Mouse (Mus musculus) midbrain, embryonic 15.5 days (tissue): ENCODE results near the gene 1700034J05Rik. TPM values are rescaled to one million over a fixed set of nuclear protein-coding genes. Genes with fewer than 3 reads are reported as not detected.

ENCODE experiments used
- ATAC-seq: fragments of 200-750 bp; cut with Nextera tagmentation; replicated peaks from 2 replicates; pipeline ENCODE4 v1.8.0; 2017; ENCODE audit warnings: moderate TSS enrichment
- H3K27ac ChIP-seq: fragments of 300-500 bp; sonication (generic); 2 replicates; pipeline ENCODE4 v1.5.1; 2015; ENCODE audit warnings: mild to moderate bottlenecking, inconsistent platforms
- H3K27me3 ChIP-seq: fragments of 300-500 bp; sonication (generic); replicated peaks from 2 replicates; pipeline ENCODE4 v1.6.1; 2015; ENCODE audit warnings: inconsistent platforms
- H3K36me3 ChIP-seq: fragments of 300-500 bp; sonication (generic); replicated peaks from 2 replicates; pipeline ENCODE4 v1.6.1; 2015; ENCODE audit warnings: inconsistent platforms
- H3K4me1 ChIP-seq: fragments of 300-500 bp; sonication (generic); 2 replicates; pipeline ENCODE4 v1.6.1; 2015; ENCODE audit warnings: inconsistent platforms
- H3K4me2 ChIP-seq: fragments of 300-500 bp; sonication (generic); 2 replicates; pipeline ENCODE4 v1.6.1; 2015; ENCODE audit warnings: inconsistent platforms, mild to moderate bottlenecking, moderate library complexity
- H3K4me3 ChIP-seq: fragments of 300-500 bp; sonication (generic); 2 replicates; pipeline ENCODE4 v1.5.1; 2015; ENCODE audit warnings: mild to moderate bottlenecking, inconsistent platforms
- H3K9ac ChIP-seq: fragments of 300-500 bp; sonication (generic); 2 replicates; pipeline ENCODE4 v1.6.1; 2015; ENCODE audit warnings: mild to moderate bottlenecking, inconsistent platforms
- H3K9me3 ChIP-seq: fragments of 300-500 bp; sonication (generic); 2 replicates; pipeline ENCODE4 v1.6.1; 2016; ENCODE audit warnings: inconsistent platforms
- WGBS: fragments of 180-500 bp; shearing (Covaris S2); methylation state at CpG from one replicate; pipeline ENCODE4 v1.1.7; 2015; ENCODE audit warnings: mixed read lengths; 5-methylcytosine and 5-hydroxymethylcytosine counted together
- polyA plus RNA-seq: library from polyadenylated mRNA; unstranded; fragments of >200 nt; fragmentation: Nextera tagmentation; extraction: Ambion mirVana; gene quantifications from 2 replicates; pipeline ENCODE4 v1.2.1, GENCODE M21; 2015

The 1700034J05Rik gene
- polyA plus RNA-seq, 1 experiment from 2014 or later, result not detected

- no peak for ATAC-seq
- Histone ChIP-seq H3K36me3 (no peaks in the 10 kb centered on the region), H3K4me1 (no peaks in the 10 kb centered on the region), H3K4me2 (no peak overlapping the region), H3K27ac (no peak overlapping the region), H3K27me3 (no peaks in the 10 kb centered on the region), H3K4me3 (no peak overlapping the region), H3K9me3 (no peaks in the 10 kb centered on the region), H3K9ac (no peak overlapping the region)
- 90% methylated on average over 7 of the region's 7 CpGs for WGBS
Measured at GRCm38 (mm10) chr6:146941505-146942275, 12.5 kb downstream of the 1700034J05Rik start.

- Histone ChIP-seq H3K9ac (no peak overlapping the region), H3K36me3 (no peaks in the 10 kb centered on the region), H3K27me3 (no peaks in the 10 kb centered on the region), H3K9me3 (no peaks in the 10 kb centered on the region), H3K27ac (no peak overlapping the region), H3K4me2 (no peak overlapping the region), H3K4me1 (no peaks in the 10 kb centered on the region), H3K4me3 (no peak overlapping the region)
- ATAC-seq, result no peak
- WGBS, result 92% methylated on average over 8 of the region's 8 CpGs
Measured at GRCm38 (mm10) chr6:146939026-146939425, 15.2 kb downstream of the 1700034J05Rik start.

- 84% methylated on average over 6 of the region's 6 CpGs for WGBS
- Histone ChIP-seq H3K4me2 (no peak overlapping the region), H3K4me1 (no peaks in the 10 kb centered on the region), H3K27me3 (no peaks in the 10 kb centered on the region), H3K27ac (no peak overlapping the region), H3K9ac (no peak overlapping the region), H3K36me3 (no peaks in the 10 kb centered on the region), H3K4me3 (no peak overlapping the region), H3K9me3 (no peaks in the 10 kb centered on the region)
- ATAC-seq, result no peak
Measured at GRCm38 (mm10) chr6:146935957-146936356, 18.3 kb downstream of the 1700034J05Rik start.

- Histone ChIP-seq H3K9ac (no peak overlapping the region), H3K9me3 (no peaks in the 10 kb centered on the region), H3K27me3 (no peaks in the 10 kb centered on the region), H3K27ac (no peak overlapping the region), H3K4me2 (no peak overlapping the region), H3K4me1 (no peaks in the 10 kb centered on the region), H3K36me3 (no peaks in the 10 kb centered on the region), H3K4me3 (no peak overlapping the region)
- ATAC-seq, result no peak
- 78% methylated on average over 6 of the region's 6 CpGs for WGBS
Measured at GRCm38 (mm10) chr6:146933123-146933522, 21.1 kb downstream of the 1700034J05Rik start.

GRCm38 (mm10) chr6:146929031-146929430 is 25.2 kb downstream of the 1700034J05Rik start:
- Histone ChIP-seq H3K9ac (no peak overlapping the region), H3K9me3 (no peaks in the 10 kb centered on the region), H3K36me3 (no peaks in the 10 kb centered on the region), H3K4me3 (no peak overlapping the region), H3K27me3 (no peaks in the 10 kb centered on the region), H3K4me1 (no peaks in the 10 kb centered on the region), H3K4me2 (no peak overlapping the region), H3K27ac (no peak overlapping the region)
- no peak for ATAC-seq
- 57% methylated on average over 2 of the region's 2 CpGs for WGBS

- Histone ChIP-seq H3K4me2 (no peak overlapping the region), H3K4me1 (no peaks in the 10 kb centered on the region), H3K36me3 (no peaks in the 10 kb centered on the region), H3K9ac (no peak overlapping the region), H3K9me3 (no peaks in the 10 kb centered on the region), H3K27me3 (no peaks in the 10 kb centered on the region), H3K4me3 (no peak overlapping the region), H3K27ac (no peak overlapping the region)
- ATAC-seq, result no peak
- 51% methylated on average over 3 of the region's 3 CpGs for WGBS
Measured at GRCm38 (mm10) chr6:146928108-146928507, 26.1 kb downstream of the 1700034J05Rik start.

- no peak overlapping the region for H3K4me3 ChIP-seq
- H3K27me3 ChIP-seq, result no peaks in the 10 kb centered on the region
- no peaks in the 10 kb centered on the region for H3K36me3 ChIP-seq
- H3K9ac ChIP-seq, result no peak overlapping the region
- ATAC-seq, result no peak
- 83% methylated on average over 5 of the region's 5 CpGs for WGBS
- no peak overlapping the region for H3K4me2 ChIP-seq
- no peaks in the 10 kb centered on the region for H3K4me1 ChIP-seq
- no peaks in the 10 kb centered on the region for H3K9me3 ChIP-seq
- H3K27ac ChIP-seq, result no peak overlapping the region
Measured at GRCm38 (mm10) chr6:146926415-146926980, 27.7 kb downstream of the 1700034J05Rik start.

GRCm38 (mm10) chr6:146918341-146918740 is 35.9 kb downstream of the 1700034J05Rik start:
- no peak for ATAC-seq
- H3K9me3 ChIP-seq, result no peaks in the 10 kb centered on the region
- H3K36me3 ChIP-seq, result no peaks in the 10 kb centered on the region
- no peaks in the 10 kb centered on the region for H3K27me3 ChIP-seq
- H3K27ac ChIP-seq, result no peak overlapping the region
- no peak overlapping the region for H3K4me2 ChIP-seq
- no peaks in the 10 kb centered on the region for H3K4me1 ChIP-seq
- 90% methylated on average over 6 of the region's 6 CpGs for WGBS
- no peak overlapping the region for H3K9ac ChIP-seq
- no peak overlapping the region for H3K4me3 ChIP-seq

GRCm38 (mm10) chr6:146917396-146917795 is 36.8 kb downstream of the 1700034J05Rik start:
- Histone ChIP-seq H3K9ac (no peak overlapping the region), H3K4me2 (no peak overlapping the region), H3K9me3 (no peaks in the 10 kb centered on the region), H3K27ac (no peak overlapping the region), H3K36me3 (no peaks in the 10 kb centered on the region), H3K4me1 (no peaks in the 10 kb centered on the region), H3K27me3 (no peaks in the 10 kb centered on the region), H3K4me3 (no peak overlapping the region)
- WGBS, result 87% methylated on average over 3 of the region's 3 CpGs
- ATAC-seq, result no peak

- Histone ChIP-seq H3K4me3 (no peak overlapping the region), H3K4me2 (no peak overlapping the region), H3K9ac (no peak overlapping the region), H3K36me3 (no peaks in the 10 kb centered on the region), H3K27ac (no peak overlapping the region), H3K9me3 (no peaks in the 10 kb centered on the region), H3K27me3 (no peaks in the 10 kb centered on the region), H3K4me1 (no peaks in the 10 kb centered on the region)
- 78% methylated on average over 1 of the region's 1 CpGs for WGBS
- no peak for ATAC-seq
Measured at GRCm38 (mm10) chr6:146915808-146916207, 38.4 kb downstream of the 1700034J05Rik start.

- H3K4me1 ChIP-seq, result no peaks in the 10 kb centered on the region
Measured at GRCm38 (mm10) chr6:146913489-146914198, 40.6 kb downstream of the 1700034J05Rik start.

GRCm38 (mm10) chr6:146912835-146913488 is 41.3 kb downstream of the 1700034J05Rik start:
- H3K27ac ChIP-seq, result no peak overlapping the region
- no peaks in the 10 kb centered on the region for H3K27me3 ChIP-seq
- H3K36me3 ChIP-seq, result no peaks in the 10 kb centered on the region
- no peak overlapping the region for H3K4me3 ChIP-seq
- H3K4me1 ChIP-seq, result no peaks in the 10 kb centered on the region
- ATAC-seq, result no peak
- 33% methylated on average over 3 of the region's 3 CpGs for WGBS
- H3K4me2 ChIP-seq, result no peak overlapping the region
- H3K9me3 ChIP-seq, result no peaks in the 10 kb centered on the region
- no peak overlapping the region for H3K9ac ChIP-seq

More at GRCm38 (mm10) chr6:146913489-146914198, 40.6 kb downstream of the 1700034J05Rik start:
- ATAC-seq, result no peak
- Histone ChIP-seq H3K4me2 (no peak overlapping the region), H3K27ac (no peak overlapping the region), H3K36me3 (no peaks in the 10 kb centered on the region), H3K4me3 (no peak overlapping the region), H3K27me3 (no peaks in the 10 kb centered on the region), H3K9ac (no peak overlapping the region), H3K9me3 (no peaks in the 10 kb centered on the region)
- WGBS, result 75% methylated on average over 4 of the region's 4 CpGs
